Mouse (Mus musculus): ENCODE data around the gene Gm49395.

Gene Gm49395

DNA sequence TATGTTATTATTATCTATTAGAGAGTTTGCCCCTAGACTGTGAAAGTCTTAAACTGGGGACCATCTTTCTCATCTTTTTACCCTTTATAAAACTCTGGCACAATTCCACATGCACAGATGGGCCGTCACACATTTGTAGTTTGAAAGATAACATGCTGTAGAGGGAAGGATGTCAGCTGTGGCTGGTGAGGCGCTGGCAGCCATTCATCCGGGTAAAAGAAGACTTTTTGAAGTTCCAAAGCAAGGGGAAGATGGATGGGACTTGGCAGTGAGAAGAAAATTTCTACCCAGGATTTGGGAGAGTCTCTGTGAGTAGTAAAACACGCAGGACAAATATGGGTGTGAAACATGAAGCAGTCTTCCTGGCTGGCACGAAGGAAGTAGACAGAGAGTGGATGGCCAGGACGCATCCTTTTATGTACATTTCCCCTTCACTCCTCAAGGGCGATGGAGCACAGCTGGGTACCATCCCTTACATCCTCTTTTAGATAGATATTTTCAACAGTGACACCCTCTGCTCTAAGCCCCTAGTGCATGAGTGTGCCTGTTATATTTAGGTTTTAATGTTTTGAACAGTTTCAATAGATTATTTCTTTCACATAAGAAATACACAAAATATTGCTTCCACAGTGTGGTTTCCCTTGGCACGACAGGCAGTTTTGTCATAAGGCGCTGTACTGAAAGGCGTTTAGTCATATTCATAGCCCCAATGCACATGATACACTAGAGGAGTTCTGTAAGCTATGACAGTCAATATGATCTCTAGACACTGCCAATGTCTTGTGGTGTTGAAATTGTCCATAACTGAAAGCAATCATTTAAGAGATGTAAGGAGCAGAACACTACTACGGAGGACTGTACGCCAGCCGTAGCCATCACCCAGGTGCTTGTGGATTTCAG lies 50.8 kb downstream of the Gm49395 start:
- DNase-seq, result no peak

DNA sequence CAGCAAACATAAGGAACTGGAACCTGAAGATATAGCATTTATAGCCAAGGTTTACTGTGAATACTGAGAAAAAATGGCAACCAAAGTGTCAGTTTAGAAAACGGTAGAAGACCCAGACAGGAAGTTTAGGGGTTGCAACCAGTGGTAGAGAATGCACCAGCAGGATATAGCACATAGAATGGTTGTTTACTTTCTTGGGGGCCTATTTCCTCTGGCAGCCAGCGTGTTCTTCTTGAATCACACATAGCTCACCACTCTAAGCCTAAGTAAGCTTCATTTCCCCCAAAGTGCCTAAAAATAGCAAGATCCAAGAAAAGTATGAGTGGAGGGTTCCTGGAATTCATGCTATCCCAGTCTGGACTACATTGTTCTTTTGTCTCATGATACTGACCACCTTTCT lies 59.1 kb downstream of the Gm49395 start:
- no peak for DNase-seq

DNA sequence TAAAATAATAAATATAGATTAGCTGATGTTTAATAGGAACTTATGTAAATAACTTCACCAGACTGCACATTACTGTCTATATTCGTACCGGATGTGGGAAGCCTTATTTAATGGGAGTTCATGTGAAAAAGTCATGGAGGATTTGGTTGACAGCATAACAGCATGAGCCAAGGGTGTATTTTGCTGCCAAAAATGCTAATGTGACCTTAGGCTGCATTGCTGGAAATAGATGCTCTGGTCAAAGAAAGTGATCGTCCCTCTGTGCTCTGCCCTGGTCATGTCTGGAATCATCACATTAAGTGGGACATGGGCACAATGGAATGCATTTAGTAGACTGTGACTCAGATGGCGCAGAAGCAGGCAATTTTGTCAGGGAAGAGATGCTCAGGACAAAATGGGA lies 64.4 kb downstream of the Gm49395 start:
- DNase-seq, result peak; percentile 39

DNA sequence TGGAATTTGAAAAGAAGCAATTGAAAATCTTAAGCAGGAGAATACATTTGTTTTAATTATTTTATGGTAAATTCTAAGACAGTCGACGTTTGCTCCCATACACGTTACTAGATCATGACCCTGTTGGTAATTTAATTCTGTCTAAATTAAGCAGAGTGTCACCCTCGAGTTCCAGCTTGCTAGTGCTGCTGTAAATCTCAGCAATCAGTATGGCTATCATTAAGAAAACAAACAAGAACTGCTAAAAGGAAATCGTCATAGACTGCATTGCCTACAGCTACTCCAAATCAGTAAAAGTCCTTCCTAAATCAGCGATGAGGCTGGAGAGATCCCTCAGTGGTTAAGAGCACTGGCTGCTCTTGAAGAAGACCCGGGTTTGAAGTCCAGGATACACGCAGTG lies 66.3 kb downstream of the Gm49395 start:
- DNase-seq, result no peak

DNA sequence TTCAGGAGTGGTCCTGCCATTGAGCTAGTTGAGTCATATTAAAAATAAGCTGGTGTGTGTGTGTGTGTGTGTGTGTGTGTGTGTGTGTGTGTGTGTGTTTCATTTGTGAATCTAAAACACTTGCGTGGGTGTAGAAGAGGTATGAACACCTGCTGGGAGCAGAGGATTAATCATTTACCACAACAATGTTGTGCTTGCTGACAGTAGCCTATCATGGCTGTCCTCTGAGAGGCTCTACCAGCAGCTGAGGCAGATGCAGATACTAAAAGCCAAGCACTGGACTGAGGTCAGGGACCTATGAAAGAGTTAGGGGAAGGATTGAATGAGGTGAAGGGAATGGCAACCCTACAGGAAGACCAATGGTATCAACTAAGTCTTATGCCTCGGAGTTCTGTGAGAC lies 68.6 kb downstream of the Gm49395 start:
- no peak for DNase-seq

DNA sequence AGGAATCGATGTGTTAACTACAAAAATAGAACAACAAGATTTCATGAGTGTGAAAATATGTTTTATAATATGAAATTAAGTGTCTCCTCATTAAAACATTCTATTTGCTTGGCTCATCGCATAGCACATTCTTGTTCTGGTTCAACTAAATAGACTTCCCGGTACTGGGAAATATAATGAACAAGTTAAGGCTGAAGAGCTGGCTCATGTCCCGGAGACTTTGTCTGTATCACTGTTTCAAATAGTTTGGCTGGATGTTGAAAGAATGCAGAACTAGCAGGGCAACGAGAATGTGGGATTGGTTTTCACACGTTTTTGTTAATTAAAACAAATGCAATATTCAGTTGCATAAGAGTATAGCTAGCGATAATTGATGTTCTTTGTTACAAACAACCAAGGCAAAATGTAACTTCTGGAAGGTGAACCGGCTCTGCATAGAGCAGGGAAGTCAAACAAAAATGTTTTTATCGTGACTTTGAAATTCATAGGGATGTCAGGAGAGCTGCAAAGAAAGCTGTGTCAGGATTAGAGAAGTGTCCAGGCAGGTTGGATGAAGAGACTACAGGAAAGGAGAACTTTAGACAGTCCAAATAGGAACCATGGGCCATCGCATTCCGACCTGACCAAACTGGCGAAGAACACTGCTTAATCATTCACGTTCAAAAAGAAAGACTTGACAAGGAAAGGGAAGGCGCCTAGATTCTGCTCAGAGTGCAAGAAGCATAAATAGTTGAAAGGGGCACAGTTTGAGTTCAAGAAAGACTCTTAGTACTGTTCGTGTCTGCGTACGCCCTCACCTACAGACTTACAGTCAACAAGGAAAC lies 70.3 kb downstream of the Gm49395 start:
- peak; percentile 59 for DNase-seq

DNA sequence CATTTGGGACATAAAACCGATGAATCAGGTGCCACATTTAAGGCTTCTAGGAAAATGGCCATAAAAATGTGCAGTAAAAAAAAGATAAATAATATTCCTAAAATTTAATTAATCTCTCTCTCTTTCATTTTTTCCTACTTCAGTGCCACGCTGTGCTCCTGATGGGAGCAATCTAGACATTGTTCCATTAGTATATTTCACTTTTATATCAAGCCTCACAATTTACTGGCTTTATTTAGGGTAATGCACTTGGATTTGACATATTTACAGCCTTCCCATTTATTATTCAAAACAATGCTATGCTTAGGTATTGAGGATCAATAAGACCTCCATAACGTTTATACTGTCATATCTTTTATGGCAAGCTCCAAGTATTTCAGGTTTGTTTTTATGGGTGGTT lies 76.3 kb downstream of the Gm49395 start:
- no peak for DNase-seq

DNA sequence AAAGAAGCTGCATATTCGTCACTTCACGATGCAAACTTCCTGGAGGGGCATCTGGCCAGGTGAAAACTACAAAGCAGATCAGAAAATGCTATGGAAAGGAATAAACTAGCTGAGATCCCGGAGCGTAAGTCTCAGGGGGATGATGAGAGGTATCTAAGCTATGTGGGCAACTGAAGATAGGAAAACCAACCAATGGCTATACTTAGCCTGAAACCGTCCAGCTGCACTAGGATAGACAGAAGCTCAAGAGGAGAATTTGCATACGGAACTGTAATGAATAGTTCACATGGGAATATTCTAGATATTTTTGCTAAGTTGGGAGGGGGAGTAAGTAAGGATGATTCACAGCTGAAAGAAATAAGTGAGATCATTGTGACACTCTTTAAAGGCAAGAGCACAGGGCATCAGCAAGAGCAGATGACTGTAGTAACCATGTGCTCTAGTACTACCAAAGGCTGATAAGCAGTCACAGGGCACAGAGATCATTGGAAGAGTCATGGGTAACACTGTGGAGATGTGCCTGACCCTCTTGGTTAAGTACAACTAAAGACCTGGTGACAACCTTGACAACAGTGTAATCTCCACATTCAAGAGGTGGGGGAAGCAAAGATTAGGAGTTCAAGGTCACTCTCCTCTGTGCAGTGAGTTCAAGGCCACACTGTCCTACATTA lies 79.5 kb downstream of the Gm49395 start:
- DNase-seq, result no peak

DNA sequence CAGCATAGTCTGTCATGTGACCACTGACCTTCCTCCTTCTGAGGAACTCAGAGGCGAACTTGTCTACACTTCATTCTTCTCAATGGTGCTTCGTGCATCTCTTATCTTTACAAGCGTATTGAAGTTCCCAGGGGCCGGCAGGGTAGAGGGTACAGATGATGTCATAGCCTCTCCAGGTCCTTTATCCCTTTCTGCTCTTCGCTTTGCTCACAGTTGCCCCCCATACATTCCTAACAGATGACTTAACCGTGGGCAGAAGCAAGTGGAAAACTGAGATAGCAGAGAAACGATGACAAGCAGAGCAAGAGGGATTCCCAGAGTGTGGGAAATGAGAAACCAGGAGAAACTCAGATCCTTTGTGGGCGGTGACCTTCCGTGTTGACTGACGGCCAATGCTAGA lies 80.3 kb downstream of the Gm49395 start:
- no peak for DNase-seq

DNA sequence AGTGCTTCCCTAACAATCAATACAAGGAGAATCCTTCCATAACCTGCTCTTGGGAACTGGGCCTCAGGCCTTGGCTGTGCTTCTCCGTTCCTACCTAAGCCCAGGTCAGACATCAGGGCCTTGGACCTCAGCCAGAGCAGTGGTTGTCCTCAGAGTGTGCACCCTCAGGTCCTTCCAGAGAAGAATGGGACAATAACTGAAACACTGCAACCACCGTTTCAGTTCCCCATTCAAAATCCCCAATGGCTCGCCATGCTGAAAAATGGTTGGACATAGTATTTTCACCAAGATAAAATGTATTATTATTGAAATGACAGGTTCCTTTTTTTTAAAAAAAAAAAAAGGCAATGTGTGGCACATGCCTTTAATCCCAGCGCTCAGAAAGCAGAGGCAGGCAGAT lies 81.0 kb downstream of the Gm49395 start:
- DNase-seq, result no peak

DNA sequence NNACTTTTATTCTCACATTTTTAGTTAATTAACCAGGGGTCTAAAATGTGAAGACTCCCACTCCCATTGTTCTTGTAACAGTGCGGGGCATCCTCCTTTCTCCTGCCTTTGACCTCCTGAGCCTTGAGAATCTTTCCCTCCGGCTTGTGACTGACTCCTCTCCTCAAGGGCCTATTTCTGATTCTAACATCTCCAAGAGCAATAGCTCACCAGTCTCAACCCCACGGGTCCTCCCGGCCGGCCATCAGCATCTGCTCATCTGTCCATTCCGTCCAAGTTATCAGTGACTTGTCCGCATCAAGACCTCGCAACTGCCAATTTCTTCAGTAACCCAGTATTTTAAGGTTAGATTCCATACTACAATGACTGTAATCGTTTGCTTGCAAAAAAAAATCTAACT lies 84.2 kb downstream of the Gm49395 start:
- no peak for DNase-seq

DNA sequence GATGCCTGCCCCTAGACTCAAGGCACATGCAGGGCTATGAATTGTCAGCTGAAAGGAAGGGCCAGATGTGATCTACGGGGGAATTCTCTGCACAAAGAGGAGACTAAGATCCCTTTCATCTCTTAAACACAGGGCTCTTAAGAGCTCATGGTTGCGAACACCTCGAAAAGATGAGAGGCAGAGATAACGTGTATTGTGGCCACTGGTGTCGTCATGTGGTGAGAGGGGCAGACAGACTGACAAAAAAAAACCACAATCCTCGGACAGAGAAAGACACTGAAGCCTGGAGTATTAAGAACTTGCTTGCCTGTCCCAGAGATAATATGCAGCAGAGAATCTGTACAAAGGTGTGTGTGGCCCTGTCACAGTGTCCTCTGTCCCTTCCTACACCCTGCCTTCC lies 90.2 kb downstream of the Gm49395 start:
- no peak for DNase-seq

DNA sequence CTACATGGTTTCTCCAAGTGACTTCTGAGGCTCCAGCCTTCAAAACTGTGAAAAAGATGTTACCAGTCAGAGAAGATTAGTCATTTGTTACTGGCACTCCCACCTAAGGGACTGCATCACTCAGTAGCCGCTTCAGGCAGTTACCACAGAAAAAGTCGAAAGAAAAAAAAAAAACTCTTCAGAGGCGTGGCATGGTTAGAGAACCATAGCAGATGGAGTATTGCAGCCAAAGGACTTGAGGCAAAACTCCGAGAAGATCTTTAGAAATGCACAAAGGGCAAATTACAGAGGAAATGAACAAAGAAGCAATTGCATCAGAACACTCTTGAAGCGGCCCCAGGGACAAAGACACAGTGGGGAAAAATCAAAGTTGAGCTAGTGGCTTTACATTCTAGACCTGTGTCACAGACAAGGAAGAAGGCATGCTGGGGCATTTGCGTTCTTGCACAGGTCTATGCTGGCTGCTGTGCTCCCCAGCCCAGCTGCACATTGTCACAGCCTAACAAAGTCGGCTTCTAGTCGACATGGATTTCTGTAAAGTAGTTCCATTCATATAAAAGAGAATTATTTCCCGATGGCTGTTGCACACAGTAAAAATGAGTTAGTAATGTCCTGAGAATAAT lies 95.4 kb downstream of the Gm49395 start:
- DNase-seq, result no peak

DNA sequence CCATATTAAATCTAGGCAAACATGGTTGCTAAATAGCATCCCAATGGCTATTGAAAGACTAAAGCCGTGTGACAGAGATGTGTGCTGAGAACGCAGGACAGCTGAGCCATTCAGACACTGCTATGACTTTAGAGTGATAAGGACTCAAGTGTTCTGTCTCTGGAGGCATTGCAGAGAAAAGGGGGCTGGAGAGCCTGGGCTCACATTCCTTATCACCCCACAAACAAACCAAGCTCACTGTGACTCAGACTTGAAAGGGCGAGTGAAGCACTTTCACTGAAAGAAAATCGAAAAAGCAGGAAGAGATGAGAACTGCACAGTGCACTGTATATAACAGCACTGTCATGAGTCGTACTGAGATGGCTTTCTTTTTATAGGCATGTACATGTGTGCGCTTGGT lies 96.4 kb downstream of the Gm49395 start:
- no peak for DNase-seq

DNA sequence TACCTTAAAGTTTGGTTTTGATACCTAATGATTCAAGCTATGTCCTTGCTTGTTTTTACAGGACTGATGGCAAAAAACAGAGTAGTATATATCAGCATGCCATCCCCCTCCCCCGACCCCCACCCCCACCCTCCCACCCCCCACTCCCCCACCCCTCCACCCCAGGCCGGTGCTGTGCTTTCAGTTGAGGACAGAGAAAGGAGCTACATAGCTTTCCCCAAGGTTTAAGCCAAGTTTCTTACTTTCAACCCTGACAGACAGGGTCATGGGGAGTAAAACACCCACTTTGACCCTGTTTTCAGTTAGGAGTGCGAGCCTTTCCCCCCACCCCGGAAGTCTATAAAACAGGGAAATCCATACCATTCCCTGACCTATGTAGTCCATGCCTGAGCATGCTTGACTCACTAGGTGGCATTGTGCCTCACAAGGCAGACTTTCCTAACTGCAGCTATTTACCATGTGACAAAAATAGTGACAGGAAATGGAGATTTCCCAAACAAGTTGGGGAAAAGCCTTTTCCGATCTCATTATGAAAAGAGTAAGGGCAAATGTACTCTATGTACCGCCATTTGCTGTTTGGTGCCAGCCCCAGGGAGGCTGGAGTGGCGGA lies 98.2 kb downstream of the Gm49395 start:
- peak; percentile 30 for DNase-seq

DNA sequence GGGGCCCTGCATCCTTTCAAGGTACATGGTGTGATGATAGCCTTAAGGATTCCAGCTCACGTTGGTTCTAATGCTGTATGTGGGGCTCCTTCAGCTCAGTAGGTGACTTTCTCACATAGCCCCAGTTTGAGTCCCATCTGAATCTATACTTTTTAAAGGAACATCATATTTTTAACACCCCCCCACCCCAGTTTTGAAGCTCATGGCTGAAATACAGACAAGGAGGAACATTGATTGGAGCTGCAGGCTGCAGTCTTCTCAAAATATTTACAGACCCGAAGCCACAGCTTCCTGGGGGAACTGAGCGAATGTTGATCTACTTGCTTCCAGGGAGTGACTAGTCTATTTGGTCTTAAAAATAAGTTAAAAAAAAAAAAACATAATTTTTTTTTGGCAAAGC lies 98.9 kb downstream of the Gm49395 start:
- DNase-seq, result no peak

DNA sequence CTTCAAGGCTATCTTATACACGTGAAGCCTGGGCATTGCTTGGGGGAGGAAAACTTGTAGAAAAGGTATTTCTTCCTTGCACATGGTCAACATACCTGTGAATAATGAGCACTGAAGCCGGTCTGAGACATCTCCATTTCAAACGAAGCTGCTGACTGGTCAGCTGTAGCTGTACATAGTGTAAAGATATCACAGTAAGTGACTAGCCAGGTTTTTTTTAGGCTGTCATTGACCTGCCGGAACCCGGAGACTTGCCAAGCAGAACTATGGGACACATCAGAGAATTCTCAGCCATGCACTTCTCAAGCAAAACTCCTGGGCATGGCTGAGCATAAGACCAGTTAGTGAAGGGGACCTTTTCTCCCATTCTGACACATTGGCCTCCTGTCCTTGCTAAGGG lies 99.6 kb downstream of the Gm49395 start:
- no peak for DNase-seq

DNA sequence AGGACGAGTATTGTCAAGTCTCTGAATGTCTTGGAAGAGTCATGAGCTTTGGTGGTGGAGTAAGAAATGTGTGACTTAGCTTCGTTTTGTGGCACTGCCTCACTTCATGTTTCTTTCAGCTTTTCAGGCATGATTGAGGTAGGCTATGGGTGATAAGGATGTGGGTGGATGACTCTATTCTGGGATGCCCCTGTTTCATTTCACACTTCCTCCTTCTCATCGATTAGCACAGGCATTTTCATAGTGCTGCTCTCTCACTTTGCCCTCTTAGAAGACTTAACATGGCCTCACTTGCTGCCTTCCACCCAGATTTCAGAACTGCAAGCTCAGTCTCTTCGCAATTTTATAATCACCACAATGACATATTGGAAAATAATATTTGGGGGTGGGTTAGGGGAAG lies 102.1 kb downstream of the Gm49395 start:
- DNase-seq, result no peak

DNA sequence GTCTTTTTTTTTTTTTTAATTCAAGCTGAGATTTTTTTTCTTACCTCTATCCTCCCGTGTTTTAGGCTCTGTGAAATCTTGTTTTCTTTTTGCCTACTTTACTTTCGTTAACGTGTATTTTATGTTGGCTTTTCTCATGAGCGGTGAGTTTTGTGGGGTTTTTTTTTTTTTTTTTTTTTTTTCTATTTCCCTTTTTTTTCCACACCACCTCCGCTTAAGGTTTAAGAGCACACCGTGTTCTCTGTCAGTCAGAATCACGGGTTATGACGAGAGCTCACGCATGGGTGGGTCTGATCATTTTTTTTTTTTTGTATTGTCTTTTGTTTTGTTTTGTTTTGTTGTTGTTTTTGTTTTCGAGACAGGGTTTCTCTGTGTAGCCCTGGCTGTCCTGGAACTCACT lies 103.6 kb downstream of the Gm49395 start:
- DNase-seq, result no peak

DNA sequence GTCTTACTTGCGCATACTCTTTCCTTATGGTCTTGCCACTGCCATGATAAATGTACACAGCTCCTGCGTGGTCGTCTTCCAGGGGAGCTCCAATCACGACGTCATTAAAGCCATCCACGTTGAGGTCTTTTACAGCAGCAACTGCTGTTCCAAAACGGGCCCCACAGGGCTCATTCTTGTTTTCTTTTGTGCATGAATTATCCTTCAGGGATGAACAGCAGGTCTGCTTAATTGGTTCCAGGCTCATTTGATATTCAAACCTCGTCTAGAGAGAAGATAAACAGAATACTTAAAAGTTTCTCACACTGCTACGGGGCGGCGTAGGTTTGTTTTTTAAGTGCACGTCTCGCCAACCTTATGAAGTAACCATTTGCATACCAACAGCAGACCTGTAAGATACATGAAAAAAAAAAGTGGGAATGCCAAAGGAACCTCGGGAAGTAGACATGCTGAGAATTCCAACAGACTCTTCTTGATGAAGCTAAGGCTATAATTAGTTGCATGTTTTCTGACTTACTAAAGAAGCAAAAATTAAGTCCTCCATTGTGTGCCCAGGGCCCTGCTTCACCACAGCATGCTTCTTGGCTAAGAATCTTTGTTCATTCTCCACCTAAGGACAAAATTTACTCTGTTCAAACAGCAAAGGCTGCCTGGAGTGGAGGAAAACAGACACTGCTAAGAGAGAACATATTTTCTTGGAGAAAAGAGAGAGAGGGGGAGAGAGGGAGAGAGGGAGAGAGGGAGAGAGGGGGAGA lies 109.3 kb downstream of the Gm49395 start:
- DNase-seq, result no peak

DNA sequence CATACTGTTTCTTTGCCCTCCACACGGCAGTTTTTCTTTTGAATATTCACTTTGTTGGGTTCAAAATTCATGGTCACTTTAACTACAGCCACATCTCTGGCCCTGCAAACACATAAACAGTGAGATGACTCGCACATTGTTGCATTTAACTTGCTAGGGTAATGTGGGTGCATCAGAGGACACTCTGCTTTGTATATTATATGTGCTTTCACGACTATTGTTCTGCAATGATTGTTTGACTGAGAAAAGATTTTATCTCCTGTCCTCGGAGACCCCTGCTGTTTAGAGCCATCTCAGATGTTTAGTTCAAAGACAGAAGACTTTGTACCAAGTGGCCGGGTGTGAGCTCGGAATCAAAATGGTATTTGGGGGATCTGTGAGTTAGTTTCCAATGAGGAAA lies 114.1 kb downstream of the Gm49395 start:
- DNase-seq, result no peak

DNA sequence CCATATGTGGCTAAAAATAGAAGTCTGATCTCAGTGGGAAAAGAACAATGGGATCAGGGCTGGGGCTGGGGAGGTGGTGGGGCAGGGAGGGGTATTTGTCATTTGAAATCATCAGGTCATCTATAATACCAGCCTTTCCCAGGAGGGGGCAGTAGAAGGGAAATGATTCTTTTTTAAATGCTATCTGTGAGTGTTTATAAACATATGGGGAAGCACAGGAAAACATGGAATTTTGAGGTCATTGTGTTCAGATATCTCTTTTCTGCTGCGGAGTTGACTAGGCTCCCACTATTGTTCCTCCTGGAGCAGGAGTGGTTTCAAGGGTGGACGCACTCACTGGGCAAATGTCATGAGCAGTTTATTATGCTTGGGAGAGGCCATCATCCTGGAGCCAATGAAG lies 114.6 kb downstream of the Gm49395 start:
- peak; percentile 63 for DNase-seq

All from kidney, postnatal 10 days (tissue).